Mouse (Mus musculus): Measurements from ENCODE around the gene Angptl3.

Angptl3 gene

DNA sequence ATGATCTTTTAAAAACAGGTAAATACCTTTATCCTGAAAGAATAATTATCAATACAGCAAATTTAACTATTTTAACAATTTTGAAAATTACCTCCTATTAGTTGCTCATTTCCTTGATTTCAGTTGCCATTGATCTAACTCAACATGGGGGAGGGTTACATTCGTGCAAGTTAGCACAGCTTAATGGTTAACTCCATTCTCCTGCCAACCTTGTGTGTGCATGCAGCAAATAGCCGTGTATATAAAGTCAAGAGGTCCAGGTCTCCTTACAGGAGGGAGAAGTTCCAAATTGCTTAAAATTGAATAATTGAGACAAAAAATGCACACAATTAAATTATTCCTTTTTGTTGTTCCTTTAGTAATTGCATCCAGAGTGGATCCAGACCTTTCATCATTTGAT lies at the start of gene Angptl3:
Gene Angptl3, plus strand, starts transcription at position 269 of the 400 bp plus-strand sequence.
- no peak for DNase-seq (ENCODE audit: low read depth, low spot score)

DNA sequence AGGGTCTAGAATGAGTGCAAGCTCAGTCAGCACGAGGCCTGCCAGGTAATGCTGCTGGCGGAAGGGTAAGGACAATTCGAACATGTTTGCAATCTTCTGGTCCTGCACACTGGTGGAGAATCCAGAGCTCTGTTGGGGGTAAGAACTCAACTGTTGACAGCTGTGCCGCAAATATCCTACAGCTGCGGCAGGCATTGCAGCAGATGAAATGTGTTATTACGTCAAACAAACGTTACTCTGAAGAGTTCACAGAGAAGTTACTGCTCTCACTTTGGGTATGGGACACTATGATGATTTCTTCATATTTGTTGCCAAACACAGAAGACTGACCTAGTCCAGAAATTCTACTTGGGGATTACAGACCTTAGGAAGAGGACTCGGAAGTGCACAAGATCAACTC lies 46.1 kb upstream of the Angptl3 start:
- no peak for DNase-seq (ENCODE audit: low read depth, low spot score)

DNA sequence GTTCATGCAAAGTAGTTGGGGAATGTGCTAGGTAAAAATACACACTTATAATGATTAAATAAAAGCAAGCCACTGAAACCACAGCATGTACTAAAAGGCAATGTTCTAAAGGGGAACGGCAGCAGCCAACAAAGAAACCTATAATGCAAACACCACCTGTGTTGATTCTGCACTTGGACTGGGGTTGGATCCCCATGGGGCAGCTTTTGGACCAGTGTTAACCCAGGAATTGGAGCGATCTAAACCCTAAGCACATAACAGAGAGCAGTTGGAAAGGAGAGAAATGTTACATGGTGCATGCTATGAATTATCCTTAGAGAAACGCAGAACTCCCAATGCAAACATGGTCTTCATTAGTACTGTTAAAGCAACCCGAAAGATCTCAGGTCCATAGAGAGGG lies 37.3 kb upstream of the Angptl3 start:
- no peak for DNase-seq (ENCODE audit: low read depth, low spot score)

DNA sequence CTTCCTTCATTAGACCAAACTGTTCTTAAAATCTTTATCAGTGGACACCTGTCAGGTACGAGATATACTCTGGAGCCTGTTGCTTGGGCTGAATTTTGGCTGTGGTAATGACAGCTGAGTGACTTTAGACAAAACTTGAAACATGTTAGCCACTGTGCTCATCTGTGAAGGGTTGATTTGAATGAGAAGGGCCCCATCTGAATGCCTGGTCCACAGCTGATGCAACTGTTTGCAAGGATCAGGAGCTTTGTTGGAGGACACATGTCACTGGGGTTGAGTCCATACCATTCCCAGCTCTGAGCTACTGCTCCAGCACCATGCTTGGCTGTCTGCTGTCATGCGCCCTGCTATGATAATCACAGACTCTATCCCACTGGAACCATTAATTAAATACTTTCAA lies 25.2 kb upstream of the Angptl3 start:
- no peak for DNase-seq (ENCODE audit: low read depth, low spot score)

DNA sequence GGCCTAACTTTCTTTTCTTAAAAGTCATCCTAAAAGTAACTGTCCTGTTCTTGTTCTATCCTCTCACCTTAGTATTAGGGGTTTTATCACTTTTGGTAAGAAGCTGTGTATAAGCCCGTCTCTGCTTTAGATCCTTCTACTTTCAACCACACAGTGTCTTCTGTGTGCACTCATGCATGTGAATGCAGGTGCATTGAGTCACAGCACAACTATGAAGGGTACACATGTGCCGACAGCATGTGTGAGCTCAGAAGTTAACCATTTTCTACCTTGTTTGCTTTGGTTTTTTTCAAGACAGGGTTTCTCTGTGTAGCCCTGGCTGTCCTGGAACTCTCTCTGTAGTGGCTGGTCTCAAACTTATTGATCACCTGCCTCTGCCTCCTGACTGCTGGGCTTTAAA lies 24.4 kb upstream of the Angptl3 start:
- DNase-seq (ENCODE audit: low read depth, low spot score): no peak

DNA sequence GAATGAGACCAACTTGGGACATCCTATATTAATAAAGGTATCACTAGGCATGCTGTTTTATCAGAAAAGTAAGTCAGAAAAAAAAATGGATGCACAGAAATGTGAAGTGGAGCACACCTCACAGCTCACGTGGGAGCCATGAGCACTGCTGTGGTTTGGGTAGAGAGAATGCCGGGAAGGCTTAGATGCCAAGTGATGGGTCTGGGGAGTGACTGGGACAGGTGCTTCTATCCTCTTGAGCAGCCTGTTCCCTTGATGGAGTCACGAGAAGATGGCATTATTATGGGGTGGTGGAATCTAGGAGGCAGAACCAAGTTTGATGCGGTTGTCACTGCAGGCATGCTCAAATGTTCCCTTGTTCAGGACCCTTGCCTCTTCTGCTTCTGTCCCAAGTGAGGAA lies 19.7 kb upstream of the Angptl3 start:
- no peak for DNase-seq (ENCODE audit: low read depth, low spot score)

DNA sequence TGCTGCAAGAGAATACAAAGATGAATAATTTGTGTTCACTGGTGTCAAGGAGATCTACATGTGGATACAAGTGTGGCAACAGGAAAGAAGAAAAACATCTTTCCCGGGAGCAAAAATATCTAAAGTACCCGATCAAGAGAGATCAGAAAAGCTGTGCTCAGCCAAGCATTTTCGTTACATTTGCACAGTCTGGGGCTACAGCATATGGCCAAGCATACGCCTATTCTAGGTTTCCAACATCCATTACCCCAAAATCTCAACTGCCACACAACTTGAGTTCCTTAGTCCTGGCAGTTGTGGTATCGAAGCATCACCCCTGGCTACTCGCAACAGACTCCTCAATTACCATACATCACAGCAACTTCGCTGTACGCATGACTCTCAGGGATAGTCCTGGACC lies 8.5 kb upstream of the Angptl3 start:
- no peak for DNase-seq (ENCODE audit: low read depth, low spot score)

DNA sequence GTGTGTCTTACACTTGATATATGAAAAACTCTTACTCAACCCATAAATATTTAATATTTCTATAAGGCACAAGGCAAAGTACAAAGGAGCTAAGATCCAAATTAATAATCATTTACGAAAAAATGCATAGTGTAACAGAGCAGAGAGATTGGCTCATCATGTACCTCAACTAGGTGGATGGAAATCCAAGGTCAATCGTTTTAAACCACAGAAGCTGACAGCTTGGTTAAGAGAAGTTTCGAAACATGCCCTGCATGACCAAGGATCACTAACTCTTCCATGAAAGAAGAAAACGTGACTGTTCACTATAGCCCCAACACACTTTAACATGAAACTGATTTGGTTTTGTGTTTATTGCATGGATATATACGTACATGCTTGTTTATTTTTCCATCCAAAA lies 2.4 kb upstream of the Angptl3 start:
- no peak for DNase-seq (ENCODE audit: low read depth, low spot score)

DNA sequence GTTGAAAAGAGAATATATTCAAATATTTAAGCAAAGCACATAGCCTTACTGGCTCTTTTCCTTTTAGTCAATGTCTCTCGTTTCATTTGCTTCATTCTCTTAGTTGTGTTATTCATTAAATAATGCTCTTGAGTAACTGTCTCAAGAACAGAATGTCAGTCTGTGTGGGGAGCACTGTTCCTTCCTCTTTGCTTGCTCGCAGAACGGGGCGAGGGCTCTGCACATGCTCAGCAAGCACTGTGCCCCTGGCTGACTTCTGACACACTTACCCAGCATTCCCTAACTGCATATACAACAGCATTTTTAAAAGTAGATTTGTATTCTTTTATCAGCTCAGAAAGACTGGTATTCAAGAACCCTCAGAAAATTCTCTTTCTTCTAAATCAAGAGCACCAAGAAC lies 2.2 kb downstream of the Angptl3 start:
- DNase-seq (ENCODE audit: low read depth, low spot score): no peak

DNA sequence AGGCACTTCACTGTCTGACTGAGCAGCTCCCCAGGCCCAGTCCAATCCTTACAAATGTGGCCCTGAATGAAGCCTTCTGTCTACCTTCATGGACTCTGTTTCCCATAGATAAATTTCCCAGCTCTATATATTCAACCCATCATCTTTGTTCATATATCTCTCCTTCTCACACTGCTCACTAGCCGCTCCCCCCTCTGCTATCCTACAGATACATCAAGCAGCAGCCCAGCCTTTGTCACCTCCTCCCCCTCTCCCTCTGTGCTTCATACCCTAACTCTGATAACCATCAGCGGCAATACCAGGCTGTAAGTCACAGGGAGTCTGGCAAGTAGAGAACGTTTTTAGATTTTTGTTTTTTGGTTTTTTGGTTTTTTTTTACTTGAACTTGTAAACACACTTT lies 14.1 kb downstream of the Angptl3 start:
- no peak for DNase-seq (ENCODE audit: low read depth, low spot score)

DNA sequence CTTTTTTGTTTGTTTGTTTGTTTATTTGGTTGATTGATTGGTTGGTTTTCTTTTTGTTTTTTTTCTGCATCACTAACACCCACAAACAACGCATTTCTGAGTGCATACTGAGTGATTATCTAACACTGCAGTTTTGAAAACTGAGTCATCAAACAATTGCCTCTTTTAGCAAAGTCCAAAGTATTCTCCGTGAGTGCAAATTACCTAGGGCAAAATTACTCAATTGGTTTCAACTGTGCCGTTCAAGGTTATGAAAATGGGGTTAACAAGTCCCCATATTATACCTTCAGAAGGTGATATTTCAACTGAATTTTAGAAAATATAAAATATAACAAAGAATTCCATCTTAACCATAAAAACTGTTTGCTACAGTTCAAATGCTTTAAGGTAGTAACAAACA lies 15.7 kb downstream of the Angptl3 start:
- DNase-seq (ENCODE audit: low read depth, low spot score): no peak

DNA sequence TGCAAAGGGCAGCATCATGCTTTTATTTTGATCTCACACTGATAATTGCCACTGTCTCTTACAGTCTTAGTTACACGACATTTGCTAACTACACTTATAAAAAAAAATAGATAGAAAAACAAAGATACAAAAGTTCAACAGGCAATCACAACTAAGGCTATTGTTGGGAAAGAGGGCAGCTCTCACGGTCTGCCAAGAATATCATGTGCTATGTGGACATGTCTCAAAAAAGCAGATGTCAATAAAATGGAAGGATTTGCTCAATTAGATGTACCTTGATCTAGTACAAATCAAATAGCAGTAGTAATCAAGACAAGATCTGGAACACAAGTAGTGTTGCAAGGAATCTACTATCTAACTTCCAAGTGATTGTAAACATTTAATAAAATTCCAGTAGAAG lies 17.8 kb downstream of the Angptl3 start:
- DNase-seq (ENCODE audit: low read depth, low spot score): no peak

DNA sequence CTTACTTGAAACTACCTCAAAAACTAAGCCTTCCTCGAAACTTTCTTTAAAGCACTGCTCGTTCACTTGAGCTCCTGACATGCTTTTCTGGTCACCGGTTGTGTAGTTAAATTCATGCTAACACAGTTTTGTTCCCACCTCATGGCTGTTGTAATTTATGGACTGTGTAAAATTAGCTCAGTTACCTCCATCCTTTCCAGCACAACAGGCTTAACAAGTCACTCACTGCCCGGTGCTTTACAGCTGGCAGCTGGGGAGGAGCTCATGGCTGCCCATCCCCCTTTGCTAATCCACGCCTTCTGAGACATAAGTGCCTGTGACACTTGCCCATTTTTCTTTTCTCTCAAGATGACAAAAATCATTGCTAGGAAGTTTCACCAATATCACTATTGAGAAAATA lies 33.8 kb downstream of the Angptl3 start:
- DNase-seq (ENCODE audit: low read depth, low spot score): peak; percentile 46

DNA sequence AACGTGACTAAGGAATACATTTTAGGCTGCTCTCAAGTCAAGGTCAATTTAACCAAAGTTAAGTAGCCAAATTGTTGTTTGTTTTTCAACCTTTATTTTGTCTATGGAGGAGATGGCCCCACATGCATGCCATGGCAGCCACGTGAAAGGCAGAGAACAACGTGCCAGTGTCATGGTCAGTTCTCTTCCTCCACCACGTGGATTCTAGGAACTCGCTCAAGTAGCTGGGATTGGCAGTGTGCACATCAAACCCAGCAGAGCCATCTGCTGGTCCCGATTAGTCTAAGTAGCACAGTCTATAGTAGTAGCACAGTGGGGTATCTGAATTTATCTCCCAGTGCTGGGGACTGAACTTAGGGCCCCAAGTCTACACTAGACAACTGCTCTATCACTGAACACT lies 38.1 kb downstream of the Angptl3 start:
- DNase-seq (ENCODE audit: low read depth, low spot score): no peak

DNA sequence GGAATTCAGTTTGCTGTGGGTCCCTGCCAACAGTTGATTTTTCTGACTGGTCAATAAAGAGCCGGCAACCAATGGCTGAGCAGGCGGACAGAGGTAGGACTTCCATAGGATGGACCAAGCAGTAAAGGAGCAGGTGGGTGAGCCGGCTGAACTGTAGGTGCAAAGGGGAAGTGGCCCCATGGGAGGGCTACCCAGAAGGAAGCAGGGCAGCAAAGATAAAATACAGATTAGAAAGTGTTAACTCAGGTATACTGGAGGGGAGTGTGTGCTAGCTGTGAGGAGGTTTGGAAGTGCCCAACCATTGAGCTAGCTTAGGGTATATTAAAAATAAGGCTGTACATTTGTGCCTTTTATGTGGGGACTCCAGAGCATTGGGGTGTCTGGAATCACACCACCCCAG lies 47.3 kb downstream of the Angptl3 start:
- DNase-seq (ENCODE audit: low read depth, low spot score): no peak

DNA sequence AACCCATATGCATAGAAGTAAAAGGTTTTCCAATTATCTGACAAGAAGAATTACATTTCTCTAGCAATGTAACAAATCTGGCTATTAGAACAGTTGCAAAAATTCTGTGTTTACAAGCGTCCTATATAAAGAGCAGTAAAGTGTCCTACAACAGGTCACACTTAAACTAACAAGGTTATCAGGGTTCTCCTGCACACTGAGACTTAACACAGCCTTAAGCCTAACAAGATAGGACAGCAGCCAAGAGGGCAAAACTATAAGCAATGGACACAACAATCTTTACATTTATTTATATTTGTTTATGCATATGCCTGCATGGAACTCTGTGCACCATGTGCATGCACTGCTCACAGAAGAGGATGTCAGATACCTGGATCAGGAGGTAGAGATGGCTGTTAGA lies 50.4 kb downstream of the Angptl3 start:
- no peak for DNase-seq (ENCODE audit: low read depth, low spot score)

DNA sequence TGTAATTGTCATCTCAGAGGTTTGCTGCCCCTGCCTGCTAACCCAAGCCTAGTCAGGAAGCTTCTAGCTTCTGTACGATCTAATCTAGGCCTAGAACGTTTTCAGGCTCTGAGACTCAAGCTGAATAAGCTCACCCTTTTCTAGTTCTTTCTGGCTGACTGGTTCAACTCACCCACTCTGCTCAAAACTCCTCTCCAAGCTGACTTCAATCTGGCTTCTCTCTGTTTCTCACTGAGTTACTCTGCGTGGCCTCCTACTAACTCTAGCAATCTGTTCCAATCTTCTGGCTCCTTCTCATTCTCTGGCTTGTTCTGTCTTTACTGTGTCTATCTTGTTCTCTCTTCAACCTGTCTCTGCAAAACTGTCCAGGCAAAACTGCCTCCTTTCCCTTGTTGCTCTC lies 53.1 kb downstream of the Angptl3 start:
- no peak for DNase-seq (ENCODE audit: low read depth, low spot score)

DNA sequence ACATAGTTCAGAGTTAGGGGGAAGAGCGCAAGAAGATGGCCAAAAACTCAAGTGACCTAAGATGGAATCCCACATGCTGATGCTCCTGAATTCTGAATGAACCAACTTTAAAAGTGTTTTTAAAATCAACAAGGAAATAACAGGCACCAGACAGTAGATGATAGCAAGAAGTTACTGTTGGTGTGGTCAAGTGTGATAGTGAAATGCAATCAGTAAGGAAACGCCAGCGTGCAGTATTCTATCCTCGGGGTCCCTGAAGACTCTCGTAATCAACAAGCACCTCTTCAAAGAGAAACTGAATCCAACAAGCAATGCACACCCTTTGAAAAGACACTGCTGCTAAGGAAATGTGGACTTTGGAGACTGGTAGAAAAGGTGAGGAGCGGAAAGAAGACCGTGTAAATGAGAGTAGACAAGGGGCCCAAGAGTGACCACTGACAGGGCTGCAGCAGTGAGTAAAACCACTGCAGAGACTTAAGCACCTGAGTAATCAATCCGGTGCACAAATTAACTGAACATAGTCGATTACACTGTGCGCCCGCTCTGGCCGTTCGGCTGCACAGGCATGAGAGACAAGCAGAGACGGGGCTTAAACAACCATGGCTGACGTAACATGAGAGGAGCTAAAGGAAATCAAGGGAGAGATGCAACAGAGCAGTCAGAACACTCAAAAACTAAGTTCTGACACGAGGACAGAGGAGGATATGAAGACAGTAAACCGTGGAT lies 57.2 kb downstream of the Angptl3 start:
- no peak for DNase-seq (ENCODE audit: low read depth, low spot score)

DNA sequence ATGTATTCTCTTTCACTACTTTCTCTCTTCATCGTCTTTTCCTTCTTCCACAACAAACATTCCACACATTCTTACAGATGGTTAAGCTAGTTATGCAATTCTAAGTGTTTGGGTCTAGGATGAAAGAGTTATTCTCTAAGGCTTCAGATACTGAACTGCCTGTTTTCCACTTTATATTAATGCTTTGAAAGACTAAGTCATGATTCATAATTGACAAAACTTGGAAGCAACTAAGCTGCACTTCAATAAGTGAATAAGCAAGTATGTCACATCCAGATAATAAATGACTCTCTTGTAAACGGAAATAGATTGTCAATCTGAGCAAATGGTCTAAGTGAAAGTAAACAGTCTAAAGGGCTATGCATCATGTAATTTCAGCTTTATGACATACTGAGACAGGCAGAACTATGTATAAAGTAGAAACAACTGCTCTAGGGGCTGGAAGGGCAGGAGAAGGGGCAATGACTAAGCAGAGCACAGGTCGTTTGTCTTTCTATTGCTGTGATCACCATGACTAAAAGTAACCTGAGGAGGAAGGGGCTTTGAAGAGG lies 60.5 kb downstream of the Angptl3 start:
- no peak for DNase-seq (ENCODE audit: low read depth, low spot score)

DNA sequence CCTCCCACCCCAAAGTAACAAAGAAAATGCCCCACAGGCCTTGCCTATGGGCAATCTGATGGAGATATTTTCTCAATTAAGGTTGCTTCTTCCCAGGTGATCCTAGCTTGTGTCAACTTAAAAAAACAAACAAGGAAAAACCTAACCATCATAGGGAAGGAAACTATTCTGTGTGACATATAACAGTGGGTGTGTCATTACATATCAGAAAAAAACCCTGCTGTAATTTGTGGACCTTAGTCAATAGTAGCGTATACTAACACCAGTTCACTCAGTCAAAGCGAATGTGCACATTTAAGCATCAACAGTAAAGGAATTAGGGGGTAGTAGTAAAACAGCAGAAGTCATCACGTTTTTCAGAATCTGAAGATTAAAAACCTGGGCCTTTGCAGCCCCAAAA lies 61.0 kb downstream of the Angptl3 start:
- DNase-seq (ENCODE audit: low read depth, low spot score): no peak
